Mouse (Mus musculus) kidney, postnatal 0 days (tissue): ENCODE results near the gene Pm20d2. TPM values are rescaled to one million over a fixed set of nuclear protein-coding genes. Genes with fewer than 3 reads are reported as not detected.

Experiments used
- ATAC-seq: fragments of 200-750 bp; cut with Nextera tagmentation; replicated peaks from 2 replicates; pipeline ENCODE4 v1.8.0; 2017; ENCODE audit warnings: low read depth, moderate number of reproducible peaks, moderate TSS enrichment, moderate library complexity; ENCODE audit not compliant: low FRiP score
- DNase-seq: peaks from one replicate; pipeline ENCODE4 v3.0.0-alpha.2; 2016; ENCODE audit warnings: low spot score
- H3K27ac ChIP-seq: fragments of 300-500 bp; sonication (generic); 2 replicates; pipeline ENCODE4 v1.5.1; 2014; ENCODE audit warnings: mild to moderate bottlenecking
- H3K27me3 ChIP-seq: fragments of 300-500 bp; sonication (generic); 2 replicates; pipeline ENCODE4 v1.6.1; 2014; ENCODE audit warnings: low read length, mixed read lengths; ENCODE audit not compliant: insufficient read depth
- H3K36me3 ChIP-seq: fragments of 300-500 bp; sonication (generic); 2 replicates; pipeline ENCODE4 v1.6.1; 2014; ENCODE audit warnings: low read length, mixed read lengths; ENCODE audit not compliant: insufficient read depth
- H3K4me1 ChIP-seq: fragments of 300-500 bp; sonication (generic); replicated peaks from 2 replicates; pipeline ENCODE4 v1.6.1; 2014; ENCODE audit warnings: antibody characterized with exemption, low read length, mixed read lengths; ENCODE audit not compliant: insufficient read depth
- H3K4me2 ChIP-seq: fragments of 300-500 bp; sonication (generic); 2 replicates; pipeline ENCODE4 v1.6.1; 2014; ENCODE audit warnings: mild to moderate bottlenecking, low read length, moderate library complexity, mixed read lengths
- H3K4me3 ChIP-seq: fragments of 300-500 bp; sonication (generic); replicated peaks from 2 replicates; pipeline ENCODE4 v1.5.1; 2014; ENCODE audit warnings: low read depth, low read length
- H3K9ac ChIP-seq: fragments of 300-500 bp; sonication (generic); 2 replicates; pipeline ENCODE4 v1.6.1; 2014; ENCODE audit warnings: low read depth, low read length
- H3K9me3 ChIP-seq: fragments of 300-500 bp; sonication (generic); replicated peaks from 2 replicates; pipeline ENCODE4 v1.6.1; 2016; ENCODE audit warnings: low read length, inconsistent platforms, mixed read lengths
- CTCF ChIP-seq: IDR thresholded peaks from 2 replicates; pipeline ENCODE4 v1.5.1; 2016; ENCODE audit warnings: antibody characterized with exemption, low read depth, mild to moderate bottlenecking, moderate library complexity
- WGBS: fragments of 180-500 bp; shearing (Covaris S2); extraction: QIAGEN DNeasy Blood & Tissue Kit; methylation state at CpG from one replicate; pipeline ENCODE4 v1.1.7; 2014; 5-methylcytosine and 5-hydroxymethylcytosine counted together
- polyA plus RNA-seq: library from polyadenylated mRNA; unstranded; fragments of >200 nt; fragmentation: Nextera tagmentation; extraction: Ambion mirVana; gene quantifications from 2 replicates; pipeline ENCODE4 v1.2.1, GENCODE M21; 2015

Pm20d2 gene
- polyA plus RNA-seq, 1 experiment from 2014 or later, result 0.87 TPM

DNA sequence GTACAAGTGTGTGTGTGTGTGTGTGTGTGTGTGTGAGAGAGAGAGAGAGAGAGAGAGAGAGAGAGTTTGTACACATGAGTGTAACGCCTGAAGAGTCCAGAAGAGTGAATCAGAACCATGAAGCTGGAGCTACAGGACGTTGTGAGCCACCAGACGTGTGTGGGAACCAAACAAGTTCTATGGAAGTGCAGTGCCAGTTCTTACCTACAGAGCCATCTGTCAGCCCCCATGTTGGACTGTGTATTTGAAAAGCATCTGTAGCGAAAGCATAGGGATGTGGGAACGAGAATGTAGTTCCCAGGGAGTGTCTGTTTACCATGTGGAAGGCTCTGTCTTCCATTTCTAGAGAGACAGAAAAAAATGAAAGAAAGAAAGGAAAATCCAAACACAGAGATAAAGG is 6.1 kb downstream of the Pm20d2 start:
- Histone ChIP-seq H3K4me2 (no peak overlapping the region), H3K36me3 (no peaks in the 10 kb centered on the region), H3K4me3 (no peak overlapping the region), H3K9ac (no peak overlapping the region), H3K4me1 (no peaks in the 10 kb centered on the region), H3K9me3 (no peaks in the 10 kb centered on the region), H3K27me3 (no peaks in the 10 kb centered on the region), H3K27ac (no peak overlapping the region)
- WGBS, result 78% methylated on average over 5 of the region's 5 CpGs
- DNase-seq, result no peak
- no peak for TF ChIP-seq CTCF
- no peak for ATAC-seq

DNA sequence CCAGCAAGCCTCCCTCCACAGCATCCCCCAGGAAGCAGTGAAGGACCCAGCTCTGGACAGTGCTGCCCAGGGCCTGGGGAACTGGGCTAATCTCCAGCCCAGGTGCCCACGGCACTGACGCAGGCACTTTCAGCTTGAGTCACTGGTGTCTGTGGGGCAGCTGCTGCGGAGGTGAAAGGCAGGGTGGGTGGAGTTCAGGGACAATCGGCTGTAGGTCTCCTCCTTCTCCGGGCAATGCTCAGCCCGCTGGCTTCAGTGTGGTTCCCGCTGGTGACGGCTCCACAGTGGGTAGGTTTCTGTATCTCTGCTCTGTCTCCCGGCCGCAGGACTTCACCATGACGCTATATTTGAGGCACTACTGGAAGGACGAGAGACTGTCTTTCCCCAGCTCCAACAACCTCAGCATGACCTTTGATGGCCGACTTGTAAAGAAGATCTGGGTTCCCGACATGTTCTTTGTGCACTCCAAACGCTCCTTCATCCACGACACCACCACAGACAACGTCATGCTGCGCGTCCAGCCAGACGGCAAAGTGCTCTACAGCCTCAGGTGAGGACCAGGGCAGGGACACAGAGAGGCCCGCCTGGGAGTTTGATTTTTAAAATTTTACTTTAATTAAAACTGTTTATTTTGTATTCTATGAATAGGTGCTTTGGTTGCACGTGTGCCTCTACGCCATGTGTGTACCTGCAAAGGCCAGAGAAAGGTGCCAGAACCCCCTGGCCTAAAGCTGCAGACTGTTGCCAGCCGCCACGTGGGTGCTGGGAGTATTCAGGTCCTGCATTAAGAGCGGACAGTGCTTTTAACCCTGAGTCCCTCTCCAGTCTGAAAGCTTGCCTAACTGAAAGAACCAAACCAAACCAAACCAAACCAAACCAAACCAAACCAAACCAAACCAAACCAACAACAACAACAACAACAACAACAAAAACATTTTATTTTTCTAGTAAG is 37.2 kb downstream of the Pm20d2 start:
- Histone ChIP-seq H3K36me3 (no peaks in the 10 kb centered on the region), H3K9ac (no peak overlapping the region), H3K9me3 (no peaks in the 10 kb centered on the region), H3K4me1 (no peaks in the 10 kb centered on the region), H3K4me2 (no peak overlapping the region), H3K27ac (no peak overlapping the region), H3K27me3 (no peaks in the 10 kb centered on the region; the same call in 1 of the 2 replicates), H3K4me3 (no peak overlapping the region)
- no peak for TF ChIP-seq CTCF
- WGBS, result 83% methylated on average over 26 of the region's 26 CpGs
- no peak for DNase-seq
- ATAC-seq, result no peak

DNA sequence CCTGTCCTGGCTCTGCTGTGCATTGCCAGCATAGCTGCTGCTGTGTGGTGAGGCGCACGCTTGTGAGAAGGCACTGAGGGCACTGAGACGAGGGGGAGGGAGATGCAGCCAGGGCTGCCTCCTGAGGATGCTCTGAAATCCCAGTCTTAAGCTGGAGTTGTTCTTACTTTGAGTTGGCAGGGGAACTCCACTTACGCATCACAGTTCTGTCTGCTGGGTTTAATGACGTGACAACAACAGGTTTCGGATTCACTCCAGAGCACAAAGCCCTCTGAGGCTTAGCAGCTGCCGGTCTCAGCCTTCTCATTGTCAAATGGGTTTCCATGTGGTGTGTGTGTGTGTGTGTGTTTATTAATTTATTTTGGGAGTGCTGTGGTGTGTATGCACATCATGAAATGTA is 40.4 kb downstream of the Pm20d2 start:
- TF ChIP-seq CTCF, result no peak
- Histone ChIP-seq H3K27ac (no peak overlapping the region), H3K4me1 (no peaks in the 10 kb centered on the region), H3K9me3 (no peaks in the 10 kb centered on the region), H3K4me2 (no peak overlapping the region), H3K9ac (no peak overlapping the region), H3K27me3 (no peaks in the 10 kb centered on the region; the same call in 1 of the 2 replicates), H3K4me3 (no peak overlapping the region), H3K36me3 (no peaks in the 10 kb centered on the region)
- ATAC-seq (no peak), DNase-seq (no peak)
- 43% methylated on average over 7 of the region's 7 CpGs for WGBS

DNA sequence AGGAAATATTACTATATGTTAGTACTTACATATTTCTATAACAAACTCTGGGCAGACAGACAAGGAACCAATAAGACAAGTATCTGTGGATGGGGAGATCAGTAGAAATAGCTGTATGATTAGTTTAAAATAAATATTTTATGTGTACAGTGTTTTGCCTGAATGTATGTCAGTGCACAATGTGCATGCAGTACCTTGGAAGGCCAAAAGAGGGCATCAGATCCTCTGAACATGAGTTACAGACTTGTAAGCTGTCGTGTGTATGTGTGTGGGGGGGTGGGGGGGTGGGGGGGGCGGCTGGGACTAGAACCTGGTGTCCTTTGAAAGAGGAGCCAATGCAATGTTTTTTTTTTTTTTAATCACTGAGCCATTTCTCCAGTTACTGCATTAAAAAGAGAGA is 41.7 kb downstream of the Pm20d2 start:
- ATAC-seq, result no peak
- Histone ChIP-seq H3K27me3 (no peaks in the 10 kb centered on the region; the same call in 1 of the 2 replicates), H3K4me3 (no peak overlapping the region), H3K27ac (no peak overlapping the region), H3K36me3 (no peaks in the 10 kb centered on the region), H3K4me2 (no peak overlapping the region), H3K4me1 (no peaks in the 10 kb centered on the region), H3K9ac (no peak overlapping the region), H3K9me3 (no peaks in the 10 kb centered on the region)
- peak; percentile 71 for TF ChIP-seq CTCF
- DNase-seq, result peak; percentile 58
- 2% methylated on average over 2 of the region's 2 CpGs for WGBS

DNA sequence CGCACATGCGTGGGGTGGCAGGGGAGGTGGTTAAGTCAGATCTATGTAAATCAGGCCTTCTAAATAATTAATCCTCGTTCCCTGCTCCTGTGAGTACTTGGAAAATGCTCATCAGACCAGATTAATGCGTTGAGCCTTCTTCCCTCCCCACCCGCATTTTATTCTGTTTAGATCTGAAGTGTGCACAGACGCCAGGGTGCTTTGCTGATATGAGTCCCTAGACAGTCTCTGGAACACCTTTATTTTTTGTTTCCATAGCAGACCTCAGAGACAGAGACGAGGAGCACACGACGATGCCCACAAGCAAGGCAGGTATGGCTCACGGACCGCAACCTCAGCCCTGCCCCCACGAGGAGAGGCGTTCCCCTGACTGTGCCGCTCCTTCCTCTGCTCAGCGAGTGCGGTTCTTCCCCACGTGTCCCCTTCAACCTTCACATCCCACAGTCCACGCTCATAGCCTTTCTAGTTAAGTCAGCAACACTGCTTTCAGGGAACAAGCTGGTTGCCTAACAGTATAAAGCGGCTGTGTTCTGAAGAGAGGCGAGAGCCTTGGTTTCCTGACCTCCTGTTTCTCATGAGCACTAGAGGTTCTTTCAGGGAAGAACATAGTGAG is 42.8 kb downstream of the Pm20d2 start:
- Histone ChIP-seq H3K4me3 (no peak overlapping the region), H3K27me3 (no peaks in the 10 kb centered on the region; the same call in 1 of the 2 replicates), H3K4me2 (peak overlapping the region; percentile 18; the same call in 1 of the 2 replicates), H3K9ac (0 out of 2 replicates have a peak overlapping the region, but pooled peaks have one; percentile 27), H3K36me3 (no peaks in the 10 kb centered on the region), H3K27ac (no peak overlapping the region), H3K4me1 (no peaks in the 10 kb centered on the region), H3K9me3 (no peaks in the 10 kb centered on the region)
- ATAC-seq, result no peak
- peak; percentile 3 for DNase-seq
- 36% methylated on average over 20 of the region's 20 CpGs for WGBS
- TF ChIP-seq CTCF, result no peak

DNA sequence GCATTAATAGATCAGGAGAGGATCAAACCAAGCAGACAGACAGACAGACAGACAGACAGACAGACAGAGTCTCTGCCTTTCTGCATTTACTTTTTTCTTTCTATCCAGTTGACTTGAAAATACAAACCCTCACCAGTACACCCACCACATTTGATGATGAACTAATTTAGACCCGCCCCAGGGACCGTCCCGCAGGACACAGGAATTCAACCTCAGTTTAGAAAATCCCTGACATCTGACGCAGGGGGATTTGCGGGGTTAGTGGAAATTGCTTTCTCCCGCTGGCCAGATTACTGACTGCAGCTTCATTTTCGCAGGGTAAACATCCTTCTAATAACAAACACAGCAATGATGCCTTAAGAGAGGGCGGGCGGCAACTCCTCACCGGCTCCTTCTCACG is 57.3 kb downstream of the Pm20d2 start, which contains the start of gene Gabrr1:
TSS of gene Gabrr1 (plus strand) at position 301 of the 400 bp plus-strand sequence.
- Histone ChIP-seq H3K4me2 (no peak within 1 kb of the TSS), H3K27ac (no peak within 1 kb of the TSS), H3K4me1 (no peaks in the 10 kb centered on the region), H3K36me3 (no peaks in the 10 kb centered on the region), H3K9ac (no peak within 1 kb of the TSS), H3K9me3 (no peaks in the 10 kb centered on the region), H3K27me3 (no peaks in the 10 kb centered on the region), H3K4me3 (no peak within 1 kb of the TSS)
- no peak for TF ChIP-seq CTCF
- no peak for DNase-seq
- no peak for ATAC-seq
- WGBS, result 63% methylated on average over 11 of the region's 11 CpGs
